Mouse (Mus musculus): ENCODE measurements around the gene Syne1.
A peak's percentile ranks its signal among the peaks of the same experiment; 100 is the strongest.

The Syne1 gene

GRCm38 (mm10) chr10:5132050-5132449 is 419.2 kb downstream of the Syne1 start:
- DNase-seq: no peak

DNA sequence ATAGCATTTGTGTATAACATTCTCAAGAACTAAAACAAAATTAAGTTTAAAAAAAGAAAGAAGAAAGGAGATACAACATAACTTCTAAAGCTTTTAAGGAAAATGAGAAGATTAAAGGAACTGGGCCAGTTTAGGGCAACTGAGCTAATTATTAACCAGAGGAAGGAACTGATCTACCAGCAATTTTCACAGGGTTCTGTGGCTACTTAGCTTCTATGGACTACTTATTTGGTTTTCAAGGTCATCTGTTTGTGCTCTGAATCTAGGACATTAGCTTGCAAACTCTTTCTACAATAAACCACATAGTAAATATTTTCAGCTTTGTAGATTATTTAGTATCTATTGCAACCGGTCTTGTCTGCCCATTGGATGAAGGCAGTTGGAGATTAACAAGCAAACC is 420.8 kb downstream of the Syne1 start:
- DNase-seq: no peak

GRCm38 (mm10) chr10:5124757-5125156 is 426.5 kb downstream of the Syne1 start:
- DNase-seq: peak; percentile 23 to 27

- no peak for DNase-seq
Observed at GRCm38 (mm10) chr10:5116720-5117119, 434.6 kb downstream of the Syne1 start.

- no peak for DNase-seq
Observed at GRCm38 (mm10) chr10:5116155-5116554, 435.1 kb downstream of the Syne1 start.

GRCm38 (mm10) chr10:5110773-5111172 is 440.5 kb downstream of the Syne1 start:
- no peak for DNase-seq

DNA sequence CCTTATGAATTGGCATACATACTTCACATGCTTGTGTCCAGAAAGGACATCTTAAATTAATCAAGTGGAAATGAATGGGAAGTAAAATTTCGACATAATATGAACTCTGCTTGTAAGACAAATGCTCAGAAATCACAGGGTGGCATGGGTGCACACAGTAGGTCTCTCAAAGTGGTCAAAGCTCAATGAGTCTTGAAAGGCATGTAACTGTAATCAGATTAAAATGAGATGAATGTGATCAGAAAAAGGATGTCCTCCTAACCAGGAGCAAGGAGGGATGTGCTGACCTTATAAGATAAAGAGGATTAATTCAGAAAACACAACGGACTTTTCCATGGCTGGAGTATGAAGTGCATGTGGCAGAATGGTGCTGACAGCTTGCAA is 453.5 kb downstream of the Syne1 start:
- no peak for DNase-seq

DNA sequence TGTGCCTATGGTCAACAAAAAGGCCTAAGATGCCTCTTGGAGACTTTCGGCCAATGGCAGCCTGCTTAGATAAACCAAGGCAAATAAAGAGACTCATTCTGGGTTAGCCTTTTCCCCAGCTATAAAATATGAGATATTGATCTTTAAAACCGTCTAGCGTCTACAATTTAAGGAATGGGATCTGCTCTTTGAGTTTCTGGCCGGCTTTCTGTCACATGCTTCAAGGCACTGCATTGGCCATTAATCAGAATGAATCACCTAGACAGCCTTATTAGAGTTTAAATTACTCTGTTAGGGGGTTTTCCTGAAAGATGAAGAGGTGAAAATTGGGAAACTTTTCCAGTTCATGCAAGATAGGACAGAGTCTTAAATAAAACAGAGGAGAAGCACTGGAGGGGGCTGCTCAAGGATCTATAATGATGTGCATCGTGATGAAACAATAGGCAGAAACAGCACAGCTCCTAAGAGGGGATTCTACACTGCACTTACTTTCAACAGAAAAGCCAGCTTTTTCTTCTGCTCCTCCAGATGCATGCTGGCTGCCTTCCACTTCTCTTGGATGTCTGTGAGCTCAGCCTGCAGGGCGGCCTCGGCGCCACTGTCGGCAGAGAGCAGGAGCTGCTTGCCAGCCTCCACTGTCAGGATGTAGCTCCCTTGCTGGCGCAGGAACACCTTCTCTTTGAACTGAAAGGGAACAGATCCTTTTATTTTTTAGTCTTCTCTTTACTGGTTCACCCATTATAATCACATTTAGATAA is 454.1 kb downstream of the Syne1 start:
- no peak for DNase-seq

GRCm38 (mm10) chr10:5089133-5089532 is 462.1 kb downstream of the Syne1 start:
- no peak for DNase-seq

GRCm38 (mm10) chr10:5087336-5087735 is 463.9 kb downstream of the Syne1 start:
- no peak for DNase-seq

DNA sequence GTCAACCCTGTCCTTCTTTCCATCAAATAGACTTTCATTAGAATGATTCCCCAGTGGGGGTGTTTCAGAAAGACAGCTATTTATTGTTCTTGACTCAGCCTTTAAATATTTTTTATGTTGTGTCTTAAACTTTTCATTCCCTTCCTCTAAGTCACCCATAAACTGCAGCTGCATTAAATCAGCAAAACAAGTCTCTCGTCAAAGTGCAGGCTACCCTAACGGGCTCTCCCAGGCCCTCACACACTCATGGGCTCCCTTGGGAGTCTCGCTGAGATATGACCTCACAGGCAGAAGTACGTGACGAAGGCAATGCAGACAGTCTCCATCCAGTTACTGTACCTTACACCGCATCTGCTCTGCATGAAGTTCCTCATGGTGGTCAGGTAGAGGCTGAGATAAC is 465.0 kb downstream of the Syne1 start:
- no peak for DNase-seq

DNA sequence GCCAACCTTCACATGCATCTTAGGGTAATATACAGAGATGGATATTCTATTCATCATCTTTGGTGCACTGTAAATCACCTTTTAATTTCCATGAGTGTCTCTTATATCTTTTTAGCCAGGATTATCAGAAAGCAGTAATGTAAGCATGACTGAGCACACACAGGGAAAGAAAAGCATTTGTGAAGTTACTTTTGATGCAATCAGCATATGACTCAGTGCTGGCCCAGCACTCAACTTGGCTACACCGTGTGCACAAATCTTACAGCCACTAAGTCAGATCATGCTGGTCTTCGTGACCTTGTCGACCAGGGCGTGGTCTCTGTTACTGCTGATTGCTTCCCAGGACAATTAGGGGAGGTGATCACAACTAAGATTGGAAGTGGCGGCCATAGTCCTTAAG is 465.5 kb downstream of the Syne1 start:
- no peak for DNase-seq

- DNase-seq: no peak
Observed at GRCm38 (mm10) chr10:5083716-5084115, 467.6 kb downstream of the Syne1 start.

- DNase-seq: peak; percentile 34 to 45
Observed at GRCm38 (mm10) chr10:5079945-5080468, 471.3 kb downstream of the Syne1 start.

DNA sequence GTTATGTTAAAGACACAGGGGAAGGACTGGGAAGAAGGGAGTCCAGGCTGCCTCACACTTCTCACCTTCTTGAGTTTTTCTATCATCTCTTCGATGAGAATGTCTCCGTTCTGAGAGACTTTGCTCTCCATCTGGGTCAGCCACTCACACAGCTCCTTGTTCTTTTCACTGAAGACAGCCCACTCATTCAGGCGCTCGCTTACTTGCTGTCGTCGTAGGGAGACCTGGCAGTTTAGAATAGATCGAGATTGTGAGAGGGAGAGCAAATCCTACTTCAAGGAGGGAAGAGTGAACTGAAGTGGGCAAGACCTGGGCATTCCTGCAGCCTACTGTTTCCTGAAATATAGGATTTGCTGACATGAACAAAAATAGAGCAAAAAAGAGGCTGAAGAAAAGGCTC is 475.6 kb downstream of the Syne1 start:
- no peak for DNase-seq

- DNase-seq: no peak
Observed at GRCm38 (mm10) chr10:5072054-5072453, 479.2 kb downstream of the Syne1 start.

DNA sequence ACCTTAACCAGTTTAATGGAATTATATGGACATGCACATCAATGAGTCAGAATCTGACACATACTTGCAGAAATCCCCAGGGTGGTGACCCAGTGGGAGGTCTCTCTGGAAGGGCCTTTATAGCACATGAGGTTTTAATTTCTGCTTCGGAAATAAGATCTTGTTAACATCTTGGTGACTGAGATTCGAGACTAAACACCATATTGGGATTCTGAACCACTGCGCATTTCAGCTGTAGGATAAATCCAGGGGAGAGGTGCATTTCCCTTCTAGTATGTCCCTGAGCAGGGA is 480.4 kb downstream of the Syne1 start:
- no peak for DNase-seq

GRCm38 (mm10) chr10:5070168-5070940 is 480.9 kb downstream of the Syne1 start:
- no peak for DNase-seq

DNA sequence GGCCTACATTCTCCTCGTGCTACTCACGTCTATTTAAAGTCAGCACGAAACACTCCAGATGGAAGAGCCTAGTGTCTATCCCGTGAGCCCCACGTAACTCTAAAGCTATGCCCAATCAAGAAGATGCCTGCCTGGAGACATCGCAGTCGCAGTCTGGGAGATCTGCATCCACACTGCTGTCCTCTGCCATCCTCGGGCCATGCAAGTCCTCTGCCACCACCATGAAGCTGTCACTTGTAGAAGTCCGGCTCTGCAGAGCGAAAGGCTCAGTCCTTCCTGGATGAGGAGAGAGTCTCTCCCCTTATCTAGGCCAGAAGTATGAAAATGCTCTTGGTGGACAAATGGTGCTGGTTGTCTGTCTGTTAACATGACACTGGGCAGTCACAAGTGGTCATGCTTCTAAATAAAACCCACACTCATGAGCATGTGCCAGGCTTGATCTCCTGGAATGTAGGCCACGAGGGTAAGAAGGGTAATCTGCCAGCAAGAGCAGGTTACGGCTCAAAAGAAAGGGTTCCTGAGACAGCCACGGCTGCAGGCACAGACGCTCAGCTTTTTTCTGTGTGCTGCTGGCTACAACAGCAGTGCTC is 482.5 kb downstream of the Syne1 start, which contains the start of gene Gm10097:
Gene Gm10097 (plus strand): TSS at position 517 of the 590 bp plus-strand sequence.
- peak; percentile 33 to 53 for DNase-seq

DNA sequence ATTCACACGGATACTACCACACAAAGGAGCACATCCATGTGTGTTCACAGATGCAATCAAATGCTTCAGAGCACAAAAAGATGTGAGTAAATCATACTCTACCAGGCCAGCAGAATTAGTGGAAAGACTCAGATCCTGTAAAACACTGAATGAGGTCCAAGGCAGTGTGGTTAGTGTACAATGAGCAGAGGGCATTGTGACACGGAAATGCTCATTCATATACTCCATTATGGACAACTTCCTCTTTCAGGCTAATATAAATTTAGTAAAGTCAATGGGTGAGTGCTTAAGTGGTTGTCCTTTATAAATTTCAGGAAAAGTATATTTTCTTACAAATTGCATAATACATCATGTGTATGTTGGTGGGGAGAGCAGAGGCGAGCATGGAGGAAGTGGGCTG is 484.2 kb downstream of the Syne1 start:
- DNase-seq: no peak

GRCm38 (mm10) chr10:5059983-5060382 is 491.3 kb downstream of the Syne1 start:
- DNase-seq: no peak

GRCm38 (mm10) chr10:5058876-5059275 is 492.4 kb downstream of the Syne1 start:
- DNase-seq: no peak

- DNase-seq: no peak
Observed at GRCm38 (mm10) chr10:5057661-5058060, 493.6 kb downstream of the Syne1 start.

GRCm38 (mm10) chr10:5056940-5057339 is 494.3 kb downstream of the Syne1 start:
- DNase-seq: no peak

Measured in cerebellum, postnatal 36 days (tissue).